In the genomic region with DNA sequence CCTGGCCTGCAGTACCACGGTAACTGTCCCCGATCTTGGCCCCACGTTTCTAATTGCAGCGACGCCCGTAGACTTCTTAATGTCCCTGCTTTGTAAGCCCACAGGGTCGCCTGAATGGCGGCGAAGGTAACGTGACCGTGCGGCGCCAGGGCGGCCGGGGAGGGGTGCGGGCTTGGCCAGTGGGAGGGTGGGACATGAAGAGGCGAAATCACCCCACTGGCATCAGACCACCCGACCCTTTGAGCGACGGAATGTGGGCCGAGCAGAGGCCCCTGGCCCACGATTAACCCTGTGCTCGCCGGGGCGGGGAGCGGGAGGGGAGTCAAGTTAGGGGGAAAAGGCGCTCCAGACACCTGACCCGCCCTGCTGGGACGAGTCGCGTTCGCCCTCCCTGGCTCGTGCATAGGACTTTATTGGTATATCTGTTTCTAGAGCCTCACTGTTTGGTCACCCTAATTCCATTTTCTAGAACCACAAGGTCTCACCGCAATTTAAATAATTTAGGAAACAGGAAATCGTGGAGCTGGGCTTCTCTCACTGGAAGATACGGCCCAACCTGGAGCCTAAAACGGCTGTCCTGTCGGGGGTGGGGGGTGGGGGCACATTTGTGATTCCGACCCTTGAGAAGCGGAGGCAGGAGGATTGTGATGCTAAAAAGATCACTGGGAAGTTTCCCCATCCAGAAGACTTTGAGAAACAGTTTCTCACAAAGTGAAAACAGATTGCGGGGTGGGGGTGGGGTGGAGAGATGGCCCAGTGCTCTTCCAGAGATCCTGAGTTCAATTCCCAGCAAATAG, we compare ENCODE assay signal across 7 mouse cellular contexts. TPM values are rescaled to one million over a fixed set of nuclear protein-coding genes. Genes with fewer than 3 reads are reported as not detected.
DNase-seq lines count a peak whose midpoint lies in the region; ATAC-seq and TF ChIP-seq lines count a peak whose summit lies in the region.

No protein-coding gene starts in this region.

- peak overlapping the region; percentile 71 for H3K4me3 ChIP-seq in heart, embryonic 13.5 days
- H3K4me3 ChIP-seq in layer of hippocampus, adult 2 months: peak overlapping the region; percentile 71

- peak; percentile 14 for DNase-seq in urinary bladder, postnatal 14 days (ENCODE audit: low spot score)
- DNase-seq in urinary bladder, adult 2 months (ENCODE audit: low spot score): no peak
- DNase-seq in cerebellum, postnatal 4 days (ENCODE audit: low spot score in 2 of 2): peak; percentile 47 to 62
- DNase-seq in layer of hippocampus, adult 2 months (ENCODE audit: low spot score in 2 of 2): peak; percentile 23 to 39
- peak; percentile 26 for DNase-seq in lung, postnatal 14 days
- peak; percentile 47 for DNase-seq in right cerebral cortex, postnatal 25 days

- H3K27ac ChIP-seq in heart, embryonic 13.5 days (replicated peaks): peak overlapping the region; percentile 80
- peak overlapping the region; percentile 91 for H3K27ac ChIP-seq in layer of hippocampus, adult 2 months

- ATAC-seq in heart, embryonic 13.5 days (ENCODE audit: extremely low read depth, insufficient number of reproducible peaks, low FRiP score, low TSS enrichment): peak; percentile 68; the same call in 1 of the 2 replicates

- no peak for TF ChIP-seq CTCF in layer of hippocampus, adult 2 months (conservative IDR thresholded peaks at IDR 0.05)

- 2% methylated on average over 41 of the region's 41 CpGs for WGBS in heart, embryonic 13.5 days

- no peaks in the 10 kb centered on the region for H3K36me3 ChIP-seq in heart, embryonic 13.5 days

- H3K4me1 ChIP-seq in heart, embryonic 13.5 days: peaks cover 8% of the 10 kb centered on the region

- H3K4me2 ChIP-seq in heart, embryonic 13.5 days: peak overlapping the region; percentile 84

- H3K9me3 ChIP-seq in heart, embryonic 13.5 days: no peaks in the 10 kb centered on the region

- peak overlapping the region; percentile 84 for H3K9ac ChIP-seq in heart, embryonic 13.5 days

- no peaks in the 10 kb centered on the region for H3K27me3 ChIP-seq in heart, embryonic 13.5 days (replicated peaks)

RNA-seq across cellular contexts. Expression of a gene that starts 15.0 kb away (rescaled TPM):
- 3.8 and 4.6 TPM in 2 replicates for polyA plus RNA-seq in urinary bladder, adult 2 months (2012; rRNA removed)
- polyA plus RNA-seq in heart, embryonic 13.5 days (2015; fragmentation: Nextera tagmentation; extraction: Ambion mirVana): 3.9 and 4.2 TPM in 2 replicates
- total RNA-seq in layer of hippocampus, adult 2 months (2021): 1 to 10 TPM; 6.9 to 9.0 TPM

RNA-seq across cellular contexts. Expression of a gene that starts 21.5 kb away (rescaled TPM):
- polyA plus RNA-seq in urinary bladder, adult 2 months (2012; rRNA removed): 9.1 and 9.6 TPM in 2 replicates
- polyA plus RNA-seq in heart, embryonic 13.5 days (2015; fragmentation: Nextera tagmentation; extraction: Ambion mirVana): 6.5 and 6.9 TPM in 2 replicates
- 10 to 100 TPM; 23.9 to 33.4 TPM for total RNA-seq in layer of hippocampus, adult 2 months (2021)
